Mouse (Mus musculus) liver, adult 2 months (tissue): ENCODE data around the gene Csk.

Experiments
- CTCF ChIP-seq: fragments of 200-500 bp; IDR thresholded peaks from 2 replicates; pipeline ENCODE4 v1.5.1; 2011; ENCODE audit warnings: low read depth, low read length, control low read depth
- POLR2A ChIP-seq: fragments of 200-500 bp; IDR thresholded peaks from 2 replicates; pipeline ENCODE4 v1.6.1; 2011; ENCODE audit warnings: low read length, control low read depth; ENCODE audit not compliant: insufficient read depth; ENCODE audit errors: extremely low read depth

DNA sequence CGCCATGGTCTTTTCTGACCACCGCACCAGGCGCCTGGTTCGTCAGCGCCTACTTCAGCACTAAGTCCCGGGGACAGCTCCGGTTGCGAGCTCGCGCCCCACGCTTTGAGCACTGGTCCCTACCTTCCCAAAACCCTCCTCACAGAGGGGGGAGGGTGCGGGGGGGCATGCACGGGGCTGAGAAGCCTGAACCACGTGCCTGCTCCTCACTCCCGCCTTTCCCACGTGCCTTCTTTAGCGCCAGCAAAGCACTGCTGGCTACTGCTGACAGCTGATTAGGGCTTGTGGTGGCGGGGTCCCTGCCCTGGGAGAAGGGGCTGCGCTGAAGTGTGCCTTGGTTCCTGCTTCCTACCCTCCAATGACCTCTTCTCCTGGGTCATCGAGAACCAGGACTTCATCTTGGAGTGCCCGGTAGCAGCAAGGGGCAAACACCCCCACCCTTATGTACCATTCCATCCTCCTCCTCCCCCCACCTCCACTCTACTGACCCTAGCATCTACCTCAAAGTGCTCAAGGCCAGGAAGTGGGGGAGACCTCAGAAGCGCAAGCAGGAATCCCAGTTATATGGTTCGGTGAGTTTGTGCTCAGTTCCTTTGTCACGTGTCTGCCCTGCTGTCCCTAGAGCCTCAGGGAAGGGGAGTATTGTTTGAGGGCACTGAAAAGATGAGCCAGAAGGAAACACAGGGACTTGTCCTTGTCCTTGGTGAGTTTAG is 47.1 kb downstream of the Csk start, which contains the start of gene Cplx3:
- TF ChIP-seq POLR2A (no peak), CTCF (no peak)
